Mouse (Mus musculus) liver, embryonic 14.5 days (tissue): ENCODE measurements around the gene Rpl27.
A peak's percentile ranks its signal among the peaks of the same experiment; 100 is the strongest.

Experiments used
- CTCF ChIP-seq: IDR thresholded peaks from 2 replicates; pipeline ENCODE4 v1.5.1; 2016; ENCODE audit warnings: antibody characterized with exemption, low read depth, control low read depth
- EP300 ChIP-seq: IDR thresholded peaks from 2 replicates; pipeline ENCODE4 v1.6.1; 2016; ENCODE audit warnings: antibody characterized with exemption, low read depth

- TF ChIP-seq CTCF (no peak), EP300 (peak; percentile 32; the same call in 1 of the 2 replicates)
These were observed 42.1 kb downstream of the Rpl27 start for GRCm38 (mm10) chr11:101484245-101484644.
